Mouse (Mus musculus) NIH3T3 (cell line): ENCODE measurements around the gene Gm42906.
A peak's percentile ranks its signal among the peaks of the same experiment; 100 is the strongest.

Source experiments
- DNase-seq: peaks from one replicate; pipeline ENCODE4 v3.0.0-alpha.2; 2012; ENCODE audit warnings: low read depth

Gene Gm42906

GRCm38 (mm10) chr5:151148079-151148478 is 279.9 kb downstream of the Gm42906 start:
- no peak for DNase-seq

DNA sequence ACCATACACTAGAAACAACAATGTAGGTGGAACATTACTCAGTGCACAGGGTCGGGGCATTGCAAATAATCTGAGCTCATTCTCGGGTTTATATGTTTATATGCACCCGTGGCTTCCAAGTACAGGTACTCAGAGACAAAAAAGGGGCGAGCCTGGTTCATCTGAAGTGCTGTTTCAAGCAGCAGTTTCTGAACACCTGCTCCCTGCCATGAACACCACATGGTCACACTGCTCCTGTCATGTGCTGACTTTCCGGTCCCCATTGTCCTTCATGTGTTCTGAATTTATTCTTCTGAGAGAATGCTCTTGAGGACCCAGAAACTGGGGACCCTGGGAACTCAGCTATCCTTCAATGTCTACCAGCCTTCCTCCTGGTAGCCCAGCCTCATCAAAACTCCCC is 282.2 kb downstream of the Gm42906 start:
- DNase-seq: no peak

- peak; percentile 28 for DNase-seq
Measured at GRCm38 (mm10) chr5:151143955-151144354, 284.0 kb downstream of the Gm42906 start.

DNA sequence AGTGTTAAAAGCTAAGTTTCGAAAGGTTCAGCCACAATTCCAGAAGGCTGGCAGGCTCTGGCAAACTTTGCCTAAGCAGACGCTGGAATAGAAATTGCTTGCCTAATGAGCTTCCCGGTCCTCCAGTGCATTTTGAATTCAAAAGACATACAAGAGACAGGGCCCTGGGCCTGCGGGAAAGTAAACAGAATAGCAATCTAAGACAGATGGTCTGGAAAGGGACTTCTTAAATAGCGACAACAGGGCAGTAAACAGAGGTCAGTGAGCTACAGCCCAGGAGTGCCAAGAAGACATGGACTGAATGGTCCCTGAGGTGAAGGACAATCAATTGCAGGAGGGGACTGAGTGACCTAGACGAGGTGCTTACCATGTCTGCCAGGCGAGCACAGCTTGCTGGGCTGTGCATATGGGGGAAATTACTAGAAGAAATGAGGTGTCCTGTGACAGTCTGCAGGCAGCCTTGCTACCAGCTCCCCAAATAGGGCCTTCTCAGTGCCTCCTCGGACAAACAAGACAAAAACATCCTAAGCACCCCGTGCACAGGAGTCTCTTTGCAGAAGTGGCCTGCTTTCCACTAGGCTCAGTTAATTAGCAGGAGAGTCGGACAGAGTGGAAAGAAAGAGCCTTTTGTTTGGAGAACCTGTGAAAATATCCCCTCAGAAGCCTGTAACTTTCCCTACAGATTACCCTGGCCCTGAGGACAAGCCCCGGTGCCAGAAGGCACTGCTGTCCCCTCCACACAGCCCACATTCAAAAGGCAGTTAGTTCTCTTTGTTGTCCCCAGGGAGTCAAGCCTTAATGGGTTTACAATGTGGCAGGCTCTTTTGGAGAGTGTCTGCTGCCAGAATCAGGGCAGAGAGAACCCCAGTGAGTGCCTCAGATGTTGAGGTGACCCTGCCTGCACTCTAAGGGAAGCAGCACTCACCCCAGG is 285.0 kb downstream of the Gm42906 start:
- peak; percentile 81 for DNase-seq

DNA sequence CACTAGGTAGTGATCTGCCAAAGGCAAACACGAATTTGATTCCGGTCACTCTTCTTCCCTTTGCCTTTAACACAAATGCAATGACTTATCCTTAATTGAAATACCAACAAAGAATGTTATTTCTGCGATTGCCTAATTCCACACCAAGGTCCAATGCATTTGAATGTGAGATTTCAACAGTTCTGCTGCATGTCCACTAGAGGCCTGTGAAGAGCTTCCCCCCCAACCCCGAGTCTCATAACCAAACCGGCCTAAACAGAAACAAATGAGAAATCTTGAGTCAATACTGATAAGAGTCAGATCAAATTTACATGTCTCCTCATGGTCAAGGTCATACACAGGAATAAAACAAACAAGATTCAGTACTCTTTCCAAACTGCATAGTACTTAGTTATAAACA is 285.7 kb downstream of the Gm42906 start:
- peak; percentile 90 for DNase-seq

GRCm38 (mm10) chr5:151137901-151138300 is 290.1 kb downstream of the Gm42906 start:
- no peak for DNase-seq

DNA sequence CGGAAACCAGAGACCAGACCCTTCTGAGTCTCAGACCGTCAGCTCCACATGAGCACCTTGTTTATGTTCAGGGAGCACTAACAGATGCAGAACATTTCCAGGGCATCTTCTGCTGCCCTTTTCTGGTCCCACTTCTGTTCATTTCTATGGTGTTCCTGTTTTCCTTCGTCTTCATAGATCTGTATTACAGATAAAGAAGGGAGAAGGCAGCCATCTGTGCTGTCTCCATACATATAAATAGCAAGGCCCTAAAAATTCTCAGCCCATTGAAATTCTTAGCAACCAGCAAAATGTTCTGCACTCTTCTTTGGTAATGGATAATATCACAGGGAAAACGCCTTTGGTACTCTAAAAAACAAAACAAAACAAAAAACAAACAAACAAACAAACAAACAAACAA is 290.7 kb downstream of the Gm42906 start:
- no peak for DNase-seq

- peak; percentile 51 for DNase-seq
Measured at GRCm38 (mm10) chr5:151135965-151136364, 292.0 kb downstream of the Gm42906 start.

- no peak for DNase-seq
Measured at GRCm38 (mm10) chr5:151135078-151135826, 292.7 kb downstream of the Gm42906 start.

DNA sequence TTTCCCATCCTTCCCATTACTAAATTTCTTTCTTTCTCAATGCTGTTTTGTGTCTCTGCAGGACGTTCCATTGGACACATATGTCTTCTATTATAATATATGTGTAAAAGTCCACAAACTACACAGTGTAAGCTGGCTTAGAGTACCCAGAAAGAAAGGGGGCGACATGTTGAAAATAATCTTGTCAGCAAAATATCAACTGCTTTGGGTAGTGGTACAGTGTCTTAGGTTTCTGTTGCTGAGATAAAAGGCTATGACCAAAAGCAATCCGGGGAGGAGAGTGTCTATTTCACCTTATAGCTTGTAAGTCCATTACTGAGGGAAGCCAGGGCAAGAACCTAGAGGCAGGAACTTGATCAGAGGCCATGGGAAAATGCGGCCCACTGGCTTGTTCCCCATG is 293.8 kb downstream of the Gm42906 start:
- no peak for DNase-seq

GRCm38 (mm10) chr5:151133744-151134143 is 294.2 kb downstream of the Gm42906 start:
- DNase-seq: no peak

DNA sequence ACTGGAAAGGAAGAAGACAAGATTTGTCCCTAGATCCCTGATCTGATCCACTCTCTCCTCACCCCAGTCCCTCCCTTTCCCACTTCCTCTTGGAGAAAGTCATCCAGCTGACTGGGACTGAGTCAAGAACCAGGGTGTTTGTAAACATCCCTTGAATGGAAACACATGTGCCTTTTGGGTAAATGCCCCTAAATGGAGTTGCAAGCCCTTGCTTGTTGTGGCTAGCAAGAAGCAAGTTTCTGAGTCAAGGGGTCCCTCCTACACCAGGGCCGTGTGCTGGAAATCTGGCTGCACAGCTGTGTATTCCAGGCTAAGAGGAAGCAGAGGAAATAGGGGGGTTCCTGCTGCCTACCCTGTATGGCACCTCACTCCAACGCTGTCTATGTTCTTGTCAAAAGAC is 298.2 kb downstream of the Gm42906 start:
- DNase-seq: peak; percentile 89

DNA sequence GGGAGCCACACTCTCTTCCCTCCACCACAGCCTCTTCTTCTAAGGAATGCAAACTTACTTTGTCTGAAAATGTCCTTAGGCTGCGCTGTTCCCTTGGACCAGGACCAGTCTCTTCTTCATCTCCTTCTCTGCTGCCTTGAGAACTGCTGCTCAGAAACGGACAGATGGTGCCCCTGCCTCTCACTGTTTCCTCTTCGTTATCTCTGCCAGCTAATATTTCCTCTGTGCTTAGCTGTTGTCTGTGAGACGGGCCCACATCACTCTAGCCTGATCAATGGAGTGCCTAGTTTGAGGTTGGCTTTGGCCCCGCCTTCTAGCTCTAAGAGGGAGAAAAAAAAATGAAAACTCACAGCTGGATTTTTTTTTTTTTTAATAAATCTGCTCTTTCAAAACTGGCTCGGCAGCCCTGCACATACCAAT is 300.7 kb downstream of the Gm42906 start:
- no peak for DNase-seq

- no peak for DNase-seq
Measured at GRCm38 (mm10) chr5:151126608-151127005, 301.4 kb downstream of the Gm42906 start.

- DNase-seq: peak; percentile 71
Measured at GRCm38 (mm10) chr5:151125985-151126607, 301.9 kb downstream of the Gm42906 start.

GRCm38 (mm10) chr5:151117846-151118245 is 310.1 kb downstream of the Gm42906 start:
- peak; percentile 82 for DNase-seq

DNA sequence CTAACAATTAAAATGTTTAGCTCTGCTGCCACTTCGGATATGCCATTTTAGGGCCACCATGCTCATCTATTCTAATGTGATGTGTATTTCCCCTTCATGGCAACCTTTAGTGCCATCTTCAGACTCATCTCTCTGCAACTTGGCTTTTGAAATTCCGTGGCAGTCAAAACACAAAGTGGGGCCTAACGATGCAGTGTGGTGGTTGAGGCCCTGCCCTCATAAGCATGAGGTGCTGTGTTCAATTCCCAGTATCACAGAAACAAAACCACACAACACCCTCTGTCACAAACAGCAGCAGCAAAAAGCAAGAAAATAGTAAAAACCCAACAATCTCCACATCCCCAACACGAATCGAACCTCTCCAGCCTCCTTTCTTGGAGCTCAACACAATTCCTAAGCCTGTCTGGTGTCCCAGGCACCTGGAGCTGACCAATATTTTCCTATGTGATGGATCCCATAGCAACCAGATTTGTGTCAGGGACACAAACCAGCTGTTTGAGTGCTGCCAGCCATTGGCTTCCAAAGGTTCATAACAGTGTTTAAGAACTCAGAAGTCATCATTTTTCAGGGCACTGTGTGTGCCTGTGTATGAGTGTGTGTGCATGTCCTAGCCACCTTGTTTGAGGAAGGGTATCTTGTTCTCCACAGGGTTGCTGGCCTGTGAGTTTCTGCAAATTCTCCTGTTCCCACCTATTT is 311.6 kb downstream of the Gm42906 start:
- DNase-seq: no peak

GRCm38 (mm10) chr5:151112743-151113142 is 315.2 kb downstream of the Gm42906 start:
- DNase-seq: peak; percentile 89

GRCm38 (mm10) chr5:151111080-151111871 is 316.7 kb downstream of the Gm42906 start:
- no peak for DNase-seq

GRCm38 (mm10) chr5:151110461-151110908 is 317.5 kb downstream of the Gm42906 start:
- DNase-seq: peak; percentile 88

- peak; percentile 30 for DNase-seq
Measured at GRCm38 (mm10) chr5:151109822-151110221, 318.1 kb downstream of the Gm42906 start.
